Mouse (Mus musculus) T-cell, adult 66 days (primary cell): ENCODE measurements around the gene Amy2a1. TPM values are rescaled to one million over a fixed set of nuclear protein-coding genes. Genes with fewer than 3 reads are reported as not detected.

Experiments
- total RNA-seq, 2 experiments: library from RNA; stranded (reverse); gene quantifications; 3 replicates in 1 of 2; 4 replicates in 1 of 2; pipeline ENCODE4 v1.2.4; 2023

Amy2a1 gene
- not detected for total RNA-seq

GRCm38 (mm10) chr3:113532328-113532727 lies at the start of gene Amy2a1:
Amy2a1 (minus strand) TSS chr3:113532428.

Other genes starting within 250 kb of the Amy2a1 start
- not detected for gene Amy2a4, start 241.0 kb downstream of the Amy2a1 start, total RNA-seq
- gene Amy2a3, start 208.4 kb downstream of the Amy2a1 start, total RNA-seq = not detected
- not detected for gene Amy2a2, start 175.8 kb downstream of the Amy2a1 start, total RNA-seq
- gene Amy1, start 74.3 kb upstream of the Amy2a1 start, total RNA-seq = under 1 TPM; 0.41 to 0.59 TPM
- gene Rnpc3, start 97.7 kb upstream of the Amy2a1 start, total RNA-seq = 10 to 100 TPM; 77.6 to 82.2 TPM